Mouse (Mus musculus) liver, adult 2 months (tissue): Measurements from ENCODE around the gene Tmem211. TPM values are rescaled to one million over a fixed set of nuclear protein-coding genes. Genes with fewer than 3 reads are reported as not detected.
A peak's percentile ranks its signal among the peaks of the same experiment; 100 is the strongest.

Source experiments
- DNase-seq: peaks from one replicate; pipeline ENCODE4 v3.0.0-alpha.2; 2011; ENCODE audit warnings: low read depth, low spot score; ENCODE audit errors: extremely low read depth
- H3K27ac ChIP-seq: fragments of 200-500 bp; replicated peaks from 2 replicates; pipeline ENCODE4 v1.5.1; 2012; ENCODE audit warnings: low read depth, mild to moderate bottlenecking, control low read depth, inconsistent platforms, low read length; ENCODE audit not compliant: insufficient read depth
- H3K27me3 ChIP-seq: fragments of 200-500 bp; 2 replicates; pipeline ENCODE4 v1.6.1; 2012; ENCODE audit warnings: mild to moderate bottlenecking, moderate library complexity, low read length, inconsistent platforms; ENCODE audit not compliant: control insufficient read depth, insufficient read depth
- H3K36me3 ChIP-seq: fragments of 200-500 bp; 2 replicates; pipeline ENCODE4 v1.6.1; 2012; ENCODE audit warnings: low read length, inconsistent platforms; ENCODE audit not compliant: control insufficient read depth, insufficient read depth
- H3K4me1 ChIP-seq: fragments of 200-500 bp; 2 replicates; pipeline ENCODE4 v1.6.1; 2011; ENCODE audit warnings: low read length; ENCODE audit not compliant: control insufficient read depth, insufficient read depth
- H3K4me3 ChIP-seq: fragments of 200-500 bp; 2 replicates; pipeline ENCODE4 v1.5.1; 2011; ENCODE audit warnings: low read depth, mild to moderate bottlenecking, control low read depth, low read length, moderate library complexity; ENCODE audit not compliant: insufficient read depth
- H3K79me2 ChIP-seq: fragments of 200-500 bp; 2 replicates; pipeline ENCODE4 v1.6.1; 2012; ENCODE audit warnings: inconsistent platforms, mild to moderate bottlenecking, low read length, moderate library complexity; ENCODE audit not compliant: control insufficient read depth, insufficient read depth
- H3K9ac ChIP-seq: fragments of 200-500 bp; 2 replicates; pipeline ENCODE4 v1.6.1; 2012; ENCODE audit warnings: low read depth, mild to moderate bottlenecking, control low read depth, inconsistent platforms, low read length
- CTCF ChIP-seq: fragments of 200-500 bp; IDR thresholded peaks from 2 replicates; pipeline ENCODE4 v1.5.1; 2011; ENCODE audit warnings: low read depth, low read length, control low read depth
- POLR2A ChIP-seq: fragments of 200-500 bp; IDR thresholded peaks from 2 replicates; pipeline ENCODE4 v1.6.1; 2011; ENCODE audit warnings: low read length, control low read depth; ENCODE audit not compliant: insufficient read depth; ENCODE audit errors: extremely low read depth
- WGBS: fragments of 180-500 bp; shearing (Covaris S2); methylation state at CpG from one replicate; pipeline ENCODE4 v1.1.7; 2018; 5-methylcytosine and 5-hydroxymethylcytosine counted together
- polyA plus RNA-seq: library from polyadenylated mRNA; depleted of rRNA; stranded (reverse); fragments of >200 nt; gene quantifications from 2 replicates; pipeline ENCODE4 v1.2.3, GENCODE M21; 2012
- total RNA-seq: library from RNA; depleted of rRNA; stranded (reverse); fragments of >200 nt; gene quantifications from 2 replicates; pipeline ENCODE4 v1.2.3, GENCODE M21; 2014

The Tmem211 gene
- total and polyA plus RNA-seq, 2 experiments: not detected

- peaks cover 36% of the 10 kb centered on the region for H3K4me1 ChIP-seq
- peak; percentile 87 for DNase-seq
- no peak for TF ChIP-seq POLR2A
- no peak for TF ChIP-seq CTCF
- H3K4me3 ChIP-seq: no peak overlapping the region
- H3K27me3 ChIP-seq: no peaks in the 10 kb centered on the region
- no peak overlapping the region; the same call in 1 of the 2 replicates for H3K9ac ChIP-seq
- peaks cover 38% of the 10 kb centered on the region for H3K79me2 ChIP-seq
- WGBS: 8% methylated on average over 11 of the region's 11 CpGs
- H3K36me3 ChIP-seq: no peaks in the 10 kb centered on the region
- H3K27ac ChIP-seq: peak overlapping the region; percentile 64
Measured at GRCm38 (mm10) chr5:113208622-113209400, 17.9 kb upstream of the Tmem211 start.

GRCm38 (mm10) chr5:113209401-113209750, 17.3 kb upstream of the Tmem211 start:
- Histone ChIP-seq H3K36me3 (no peaks in the 10 kb centered on the region), H3K4me3 (no peak overlapping the region), H3K79me2 (peaks cover 40% of the 10 kb centered on the region), H3K27ac (peak overlapping the region; percentile 64), H3K27me3 (no peaks in the 10 kb centered on the region), H3K4me1 (peaks cover 36% of the 10 kb centered on the region), H3K9ac (no peak overlapping the region; the same call in 1 of the 2 replicates)
- 21% methylated on average over 11 of the region's 11 CpGs for WGBS
- TF ChIP-seq POLR2A: no peak
- no peak for TF ChIP-seq CTCF
- DNase-seq: peak; percentile 52

- peak overlapping the region; percentile 64 for H3K27ac ChIP-seq
- WGBS: 69% methylated on average over 13 of the region's 13 CpGs
Measured at GRCm38 (mm10) chr5:113209898-113210297, 16.8 kb upstream of the Tmem211 start.

GRCm38 (mm10) chr5:113210314-113210713, 16.4 kb upstream of the Tmem211 start:
- Histone ChIP-seq H3K9ac (no peak overlapping the region), H3K27me3 (no peaks in the 10 kb centered on the region), H3K27ac (peak overlapping the region; percentile 25), H3K4me1 (peaks cover 36% of the 10 kb centered on the region), H3K4me3 (no peak overlapping the region), H3K79me2 (peaks cover 39% of the 10 kb centered on the region), H3K36me3 (no peaks in the 10 kb centered on the region)
- 80% methylated on average over 6 of the region's 6 CpGs for WGBS
- TF ChIP-seq POLR2A (no peak), CTCF (no peak)
- no peak for DNase-seq

More at GRCm38 (mm10) chr5:113209898-113210297, 16.8 kb upstream of the Tmem211 start:
- Histone ChIP-seq H3K79me2 (peaks cover 39% of the 10 kb centered on the region), H3K4me1 (peaks cover 36% of the 10 kb centered on the region), H3K4me3 (no peak overlapping the region), H3K36me3 (no peaks in the 10 kb centered on the region), H3K27me3 (no peaks in the 10 kb centered on the region), H3K9ac (no peak overlapping the region)
- no peak for DNase-seq
- TF ChIP-seq POLR2A (no peak), CTCF (no peak)

- H3K27me3 ChIP-seq: no peaks in the 10 kb centered on the region
- peak; percentile 71 for DNase-seq
- no peak for TF ChIP-seq POLR2A
- 0 out of 2 replicates have a peak, but pooled peaks have one; percentile 0 for TF ChIP-seq CTCF
- H3K79me2 ChIP-seq: peaks cover 40% of the 10 kb centered on the region
- WGBS: 14% methylated on average over 10 of the region's 10 CpGs
- no peaks in the 10 kb centered on the region for H3K36me3 ChIP-seq
- H3K9ac ChIP-seq: peak overlapping the region; percentile 9; the same call in 1 of the 2 replicates
- peak overlapping the region; percentile 63 for H3K27ac ChIP-seq
- H3K4me1 ChIP-seq: peaks cover 43% of the 10 kb centered on the region
- H3K4me3 ChIP-seq: no peak overlapping the region
Measured at GRCm38 (mm10) chr5:113212156-113212835, 14.4 kb upstream of the Tmem211 start.

GRCm38 (mm10) chr5:113214041-113214440, 12.7 kb upstream of the Tmem211 start:
- H3K27ac ChIP-seq: no peak overlapping the region
- WGBS: 54% methylated on average over 8 of the region's 8 CpGs
- DNase-seq: no peak
- H3K79me2 ChIP-seq: peaks cover 40% of the 10 kb centered on the region
- no peak for TF ChIP-seq CTCF
- H3K36me3 ChIP-seq: no peaks in the 10 kb centered on the region
- H3K9ac ChIP-seq: no peak overlapping the region
- no peak overlapping the region for H3K4me3 ChIP-seq
- H3K27me3 ChIP-seq: no peaks in the 10 kb centered on the region
- H3K4me1 ChIP-seq: peaks cover 43% of the 10 kb centered on the region
